Mouse (Mus musculus): ENCODE results near the gene Ttc30b. TPM values are rescaled to one million over a fixed set of nuclear protein-coding genes. Genes with fewer than 3 reads are reported as not detected.
A peak's percentile ranks its signal among the peaks of the same experiment; 100 is the strongest.
"Not testable (repeated sequence)": the region's sequence is repeated elsewhere in the genome, so short reads cannot be mapped to it uniquely, and the experiment has no call there.

Gene Ttc30b
- total RNA-seq (2021) = 1 to 10 TPM; 5.0 TPM
- long read RNA-seq, experiment 1, transcript Ttc30b-201 (1 exons, 2,737 nt) = major isoform, 9 of 9 reads
- long read RNA-seq, experiment 1, partial matches to known transcripts = 0 of 9 reads
- long read RNA-seq, experiment 1, other reads (novel, unspliced or antisense) = 0 of 9 reads
- long read RNA-seq, experiment 2, transcript Ttc30b-201 (1 exons, 2,737 nt) = major isoform, 8 of 8 reads
- long read RNA-seq, experiment 2, partial matches to known transcripts = 0 of 8 reads
- long read RNA-seq, experiment 2, other reads (novel, unspliced or antisense) = 0 of 8 reads

DNA sequence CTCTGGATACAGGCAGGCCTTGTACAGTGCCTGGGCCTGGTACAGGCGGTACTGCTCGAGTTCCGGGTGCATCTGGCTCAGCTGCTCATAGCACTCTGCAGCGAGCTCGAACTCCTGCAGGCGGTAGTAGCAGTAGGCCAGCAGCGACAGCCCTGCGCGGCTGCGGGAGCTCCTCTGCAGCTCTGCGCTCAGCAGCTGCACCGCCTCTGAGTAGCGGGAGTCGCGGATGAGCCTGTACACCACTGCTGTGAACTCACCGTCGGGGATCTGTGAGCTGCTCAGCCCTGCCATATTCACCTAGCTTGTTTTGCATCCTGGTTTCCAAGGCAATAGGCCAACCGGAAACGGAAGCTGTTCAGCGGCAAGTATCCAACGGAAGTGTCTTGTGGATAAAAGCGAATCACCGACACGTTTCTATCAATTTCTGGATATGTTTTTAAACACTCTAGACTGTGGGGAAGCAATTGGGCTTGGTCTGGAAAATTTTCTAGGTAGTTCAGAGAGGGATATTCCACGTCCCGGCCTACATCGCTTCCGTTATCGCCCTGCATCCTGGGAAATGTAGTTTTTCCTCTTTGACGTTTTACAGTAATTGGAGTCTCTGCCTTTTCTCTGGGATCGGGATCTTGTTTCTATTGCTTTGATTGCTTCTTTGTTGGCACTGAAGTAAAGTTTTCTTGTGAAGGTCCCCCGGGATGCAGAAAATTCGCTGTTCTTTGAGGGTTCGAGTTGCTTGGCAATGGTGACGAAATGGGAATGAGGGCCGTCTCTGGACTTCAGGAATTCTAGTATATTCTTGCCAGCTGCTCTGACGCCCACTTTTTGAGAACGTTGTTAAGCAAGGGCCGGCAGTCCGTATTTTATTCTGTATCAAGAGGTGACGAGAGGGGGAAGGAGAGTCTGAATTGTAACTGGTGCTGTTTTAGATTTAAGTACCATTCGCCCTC lies at the start of gene Ttc30b:
Ttc30b (minus strand) TSS at position 469 of the 947 bp plus-strand sequence.
- peak; percentile 76 for DNase-seq

DNA sequence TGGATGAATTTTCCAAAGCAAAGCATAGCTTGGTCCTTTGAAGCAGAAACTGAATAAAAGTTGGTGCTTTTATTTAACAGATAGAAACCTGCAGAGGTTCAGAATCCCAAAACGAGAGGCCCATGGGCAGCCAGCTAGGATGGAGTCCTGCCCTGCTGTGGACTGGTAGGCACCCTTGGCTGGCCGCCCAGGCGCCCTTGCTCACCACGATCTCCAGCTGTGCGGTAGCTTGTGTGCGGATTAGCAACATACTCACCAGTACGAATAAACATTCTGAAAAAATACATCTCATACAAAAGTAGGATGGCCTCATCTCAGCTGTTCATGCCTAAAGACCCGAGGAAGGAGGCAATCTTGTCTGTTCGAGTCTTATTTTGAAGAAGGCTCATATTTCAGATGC lies 49.4 kb upstream of the Ttc30b start:
- DNase-seq = peak; percentile 20

DNA sequence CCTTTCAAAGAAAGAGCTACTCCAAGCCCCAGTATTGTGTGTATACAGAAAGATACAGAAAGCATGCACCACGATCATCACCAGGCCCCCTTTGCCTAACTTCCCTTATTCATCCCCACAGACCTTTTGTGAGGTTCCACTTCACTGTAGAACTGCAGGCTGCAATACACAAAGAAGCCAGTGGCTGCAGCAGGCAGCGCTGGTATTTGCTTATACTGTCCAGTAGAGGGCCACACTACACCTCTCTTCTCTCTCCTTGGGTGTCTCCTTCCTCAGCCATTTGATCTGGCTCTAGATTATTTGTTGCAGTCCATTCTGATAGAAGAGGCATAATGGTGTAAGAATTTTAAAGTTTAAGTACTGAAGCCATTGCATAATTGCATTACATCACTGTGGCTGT lies 46.7 kb upstream of the Ttc30b start:
- DNase-seq = peak; percentile 40

DNA sequence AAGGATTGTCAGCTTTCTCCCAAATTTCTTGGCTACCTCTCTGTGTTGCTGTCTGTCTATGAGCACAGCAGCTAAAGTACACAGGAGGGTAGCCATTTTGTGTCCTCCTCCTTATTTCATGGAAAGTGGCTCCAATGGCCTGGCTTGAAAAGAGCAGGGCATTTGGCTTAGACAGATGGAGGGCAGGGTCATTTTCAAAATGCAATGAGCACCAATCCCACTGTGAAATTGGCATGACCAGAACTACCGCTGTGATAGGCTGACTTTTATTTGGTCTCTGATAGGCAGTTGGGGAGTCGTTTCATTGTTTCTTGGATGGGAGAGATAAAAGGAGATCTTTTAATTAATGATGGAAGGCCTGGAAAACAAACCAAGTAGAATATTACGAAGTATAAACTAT lies 45.5 kb upstream of the Ttc30b start:
- no peak for DNase-seq

DNA sequence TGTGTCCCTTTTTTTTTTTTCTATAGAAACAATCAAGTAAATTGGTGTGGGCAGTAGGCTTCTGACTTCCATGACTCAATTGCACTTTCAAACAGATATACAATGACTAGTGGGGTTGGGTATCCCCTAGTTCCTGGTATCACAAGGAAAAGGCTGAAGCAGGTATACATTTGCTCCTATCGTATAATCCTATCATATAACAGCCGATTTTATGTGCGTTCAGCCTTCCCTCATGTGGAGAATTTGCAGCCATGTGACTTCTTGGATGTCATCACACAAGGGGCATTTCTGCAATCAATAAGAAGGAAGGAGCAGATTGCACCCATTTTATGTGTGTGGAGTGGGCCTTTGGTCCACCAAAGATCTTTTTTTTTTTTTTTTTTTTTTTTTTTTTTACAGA lies 44.7 kb upstream of the Ttc30b start:
- DNase-seq = no peak

DNA sequence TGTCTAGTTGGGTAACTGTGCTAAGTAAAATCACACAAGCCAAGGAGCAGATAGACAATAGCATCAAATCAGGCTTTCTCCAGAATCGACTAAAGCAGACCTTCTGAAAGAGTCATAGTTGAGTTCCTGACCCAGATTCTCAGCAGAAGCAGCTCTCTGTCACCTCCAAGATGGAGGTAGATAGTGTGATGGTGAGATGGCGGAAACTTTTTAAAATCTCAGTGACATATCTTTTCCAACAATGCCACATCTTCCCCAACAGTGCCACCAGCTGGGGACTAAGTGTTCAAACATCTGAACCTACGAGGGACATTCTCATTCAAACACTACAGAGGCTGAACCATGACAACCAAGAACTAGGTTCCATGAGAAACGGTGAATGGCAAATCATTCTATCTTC lies 44.2 kb upstream of the Ttc30b start:
- no peak for DNase-seq

DNA sequence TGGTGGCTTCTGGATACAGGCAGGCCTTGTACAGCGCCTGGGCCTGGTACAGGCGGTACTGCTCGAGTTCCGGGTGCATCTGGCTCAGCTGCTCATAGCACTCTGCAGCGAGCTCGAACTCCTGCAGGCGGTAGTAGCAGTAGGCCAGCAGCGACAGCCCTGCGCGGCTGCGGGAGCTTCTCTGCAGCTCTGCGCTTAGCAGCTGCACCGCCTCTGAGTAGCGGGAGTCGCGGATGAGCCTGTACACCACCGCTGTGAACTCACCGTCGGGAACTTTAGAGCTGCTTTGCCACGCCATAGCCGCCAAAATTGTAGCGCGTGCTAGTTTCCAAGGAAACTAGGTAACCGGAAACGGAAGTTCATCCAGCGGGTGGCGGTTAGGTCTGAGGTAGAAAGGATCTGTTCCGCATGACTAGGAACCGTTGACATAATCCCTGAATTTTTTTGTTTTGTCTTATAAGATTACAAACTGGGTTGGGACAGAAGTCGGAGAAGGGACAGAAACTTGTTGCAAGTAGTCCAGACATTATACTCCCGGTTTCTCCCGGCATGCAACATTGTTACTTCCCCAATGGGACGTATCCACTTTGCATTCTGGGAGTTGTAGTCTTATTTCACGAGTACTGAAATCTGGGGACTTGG lies 43.2 kb upstream of the Ttc30b start, which contains the start of gene Ttc30a1:
Ttc30a1 (minus strand) TSS at position 528 of the 642 bp plus-strand sequence.
- DNase-seq = peak; percentile 59

DNA sequence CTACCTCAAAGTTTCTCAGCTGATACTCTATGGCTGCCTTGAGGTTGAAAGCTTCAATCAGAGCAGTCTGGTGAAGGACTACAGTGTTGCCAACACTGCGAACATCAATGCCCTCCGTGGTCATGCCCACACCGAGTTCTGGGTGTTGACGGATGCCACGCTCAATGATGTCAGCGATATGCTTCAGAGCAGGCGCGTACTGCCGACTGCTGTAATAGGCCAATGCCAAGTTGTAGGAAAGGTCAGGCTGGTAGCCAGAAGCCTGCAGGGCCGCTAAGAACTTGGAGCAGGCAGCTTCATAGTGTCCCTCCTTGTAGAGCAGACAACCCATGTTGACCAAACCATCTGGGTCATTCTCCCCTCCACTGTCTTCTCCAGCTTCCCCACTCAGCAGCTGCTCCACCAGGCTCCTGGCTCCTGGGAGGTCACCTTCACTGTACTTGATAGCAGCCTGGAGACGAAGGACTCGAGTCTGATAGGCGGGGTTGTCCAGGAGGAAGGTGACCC lies 42.6 kb upstream of the Ttc30b start:
- DNase-seq = not testable (repeated sequence)

DNA sequence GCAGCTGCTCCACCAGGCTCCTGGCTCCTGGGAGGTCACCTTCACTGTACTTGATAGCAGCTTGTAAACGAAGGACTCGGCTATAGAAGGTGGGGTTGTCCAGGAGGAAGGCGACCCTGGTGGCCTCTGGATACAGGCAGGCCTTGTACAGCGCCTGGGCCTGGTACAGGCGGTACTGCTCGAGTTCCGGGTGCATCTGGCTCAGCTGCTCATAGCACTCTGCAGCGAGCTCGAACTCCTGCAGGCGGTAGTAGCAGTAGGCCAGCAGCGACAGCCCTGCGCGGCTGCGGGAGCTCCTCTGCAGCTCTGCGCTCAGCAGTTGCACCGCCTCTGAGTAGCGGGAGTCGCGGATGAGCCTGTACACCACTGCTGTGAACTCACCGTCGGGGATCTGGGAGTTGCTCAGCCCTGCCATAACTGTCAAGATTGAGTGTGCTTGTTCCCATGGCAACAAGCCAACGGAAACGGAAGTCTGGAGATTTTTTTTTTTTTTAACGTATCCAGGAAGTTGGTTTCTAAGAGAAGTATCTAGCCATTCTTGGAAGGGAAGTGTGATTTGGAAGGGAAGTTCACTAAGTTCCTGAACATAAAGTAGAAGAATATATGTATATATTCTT lies 39.5 kb upstream of the Ttc30b start, which contains the start of gene Ttc30a2:
Ttc30a2 (minus strand) TSS at position 419 of the 617 bp plus-strand sequence.
- not testable (repeated sequence) for DNase-seq

DNA sequence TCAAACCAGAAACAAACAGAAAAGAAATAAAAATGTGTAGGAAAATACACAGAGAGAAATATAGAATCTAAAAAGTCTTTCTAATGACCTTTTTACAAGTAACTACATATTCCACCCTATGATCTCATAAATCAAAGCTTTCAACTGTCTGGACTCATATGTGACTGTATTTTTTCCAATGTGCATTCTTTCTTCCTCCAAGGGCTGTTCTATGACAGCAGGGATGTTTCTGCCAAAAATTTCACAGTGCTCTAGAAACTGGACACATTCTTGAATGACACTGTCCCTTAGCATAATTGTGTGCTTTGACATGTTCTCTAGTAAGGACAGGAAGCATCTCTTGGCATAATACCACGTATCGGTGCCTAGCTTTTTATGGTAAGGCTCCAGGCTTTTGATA lies 37.7 kb upstream of the Ttc30b start:
- not testable (repeated sequence) for DNase-seq

DNA sequence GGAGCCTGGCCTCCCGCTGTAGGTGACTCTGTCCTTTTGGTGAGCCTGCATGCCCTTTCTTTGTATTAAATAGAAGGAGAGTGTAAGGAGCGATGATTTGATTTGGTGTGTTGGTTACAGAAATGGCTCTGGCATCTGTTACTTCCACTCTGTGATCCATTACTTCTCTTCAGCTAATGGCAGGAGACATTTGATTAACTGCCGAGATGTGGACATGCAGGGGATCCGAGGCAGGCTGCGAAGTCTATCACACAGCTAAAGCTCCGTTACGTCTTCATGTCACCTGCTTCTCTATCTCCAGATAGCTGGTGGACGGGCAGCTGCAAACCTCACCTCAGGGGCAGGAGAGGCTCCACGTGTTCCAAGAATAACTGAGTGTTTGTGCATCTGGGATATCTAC lies 35.7 kb upstream of the Ttc30b start:
- DNase-seq = no peak

DNA sequence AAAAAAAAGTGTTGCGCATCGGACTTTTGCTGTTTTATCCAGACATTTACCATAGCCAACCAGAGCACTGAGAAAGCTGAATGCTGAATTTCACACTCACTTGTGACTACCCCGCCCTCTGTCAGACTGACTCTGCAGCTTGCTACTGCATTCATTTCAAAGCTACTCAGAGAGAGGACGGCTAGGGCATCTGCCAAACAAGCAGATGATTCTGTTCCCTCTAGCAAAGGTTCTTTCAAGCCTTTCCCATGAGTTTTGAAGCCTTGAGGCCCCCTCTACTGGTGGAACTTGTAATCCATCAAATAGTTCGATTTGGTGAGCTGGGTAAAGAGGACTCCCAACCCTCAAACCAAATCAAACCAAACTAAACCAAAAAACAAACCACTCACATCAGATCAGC lies 26.6 kb upstream of the Ttc30b start:
- DNase-seq = peak; percentile 33

DNA sequence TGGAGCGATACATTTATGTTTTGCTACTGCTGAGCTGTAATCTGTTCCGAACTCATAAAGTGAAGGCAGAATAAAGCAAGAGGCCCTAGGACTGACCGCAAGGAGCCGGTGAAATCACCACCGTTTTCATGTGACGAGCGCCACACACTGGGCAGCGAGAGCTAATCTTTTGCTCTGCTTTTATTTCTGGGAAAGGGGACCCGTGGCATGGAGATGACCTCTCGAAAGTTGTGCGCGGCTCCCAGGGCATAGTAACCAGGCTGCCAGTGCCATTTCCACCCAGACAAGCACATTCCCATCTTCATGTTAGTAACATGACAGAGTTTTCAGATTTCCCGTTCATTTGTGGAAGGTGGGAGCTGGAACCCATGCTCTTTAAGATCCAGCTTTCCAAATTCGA lies 26.1 kb upstream of the Ttc30b start:
- DNase-seq = peak; percentile 60

DNA sequence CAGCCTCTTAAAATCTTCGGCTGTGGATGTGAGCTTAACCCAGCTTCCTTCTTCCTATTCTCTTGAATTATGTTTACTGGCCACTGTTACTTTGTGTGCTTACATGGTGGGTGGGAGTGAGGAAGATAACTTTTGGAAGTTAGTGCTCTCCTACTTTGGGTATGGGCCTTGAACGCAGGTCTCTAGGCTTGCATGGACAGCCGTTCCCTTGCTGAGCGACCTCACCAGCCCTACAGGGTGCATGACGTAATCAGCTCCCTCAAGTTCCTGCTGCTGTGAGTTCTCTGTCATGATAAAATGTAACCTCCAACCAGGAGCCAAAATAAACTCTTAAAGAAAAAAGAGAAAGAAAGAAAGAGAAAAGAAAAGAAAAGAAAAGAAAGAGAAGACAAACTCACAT lies 25.7 kb upstream of the Ttc30b start:
- no peak for DNase-seq

DNA sequence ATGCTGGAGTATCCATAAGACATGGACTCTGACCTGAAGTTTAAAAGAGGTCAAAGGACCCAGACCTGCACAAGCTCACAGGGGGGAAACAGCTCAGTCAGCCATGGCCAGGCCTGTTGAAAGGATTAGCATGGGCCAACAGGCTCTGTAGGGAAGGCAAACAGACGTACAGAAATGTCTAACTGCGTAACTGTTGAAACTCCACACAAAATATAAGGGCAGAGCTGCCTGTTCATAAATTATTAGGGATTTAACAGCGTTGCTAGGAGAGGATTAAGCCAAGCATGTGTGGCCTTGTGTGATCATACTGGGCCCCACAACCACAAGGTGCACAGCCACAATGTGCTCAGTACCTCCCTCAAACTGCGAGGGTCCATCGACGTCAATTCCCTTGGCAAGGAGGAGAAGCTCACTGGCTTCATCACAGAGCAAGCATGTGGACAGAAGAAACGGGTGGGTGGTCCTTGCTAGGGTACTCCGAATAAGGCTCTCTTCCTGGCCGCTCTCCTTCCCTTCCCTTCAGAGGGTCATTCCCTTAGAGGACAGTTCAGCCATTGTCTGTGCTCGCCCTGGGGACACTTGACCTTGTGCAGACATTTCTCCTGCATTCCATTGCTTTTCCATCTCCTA lies 24.9 kb upstream of the Ttc30b start:
- no peak for DNase-seq

DNA sequence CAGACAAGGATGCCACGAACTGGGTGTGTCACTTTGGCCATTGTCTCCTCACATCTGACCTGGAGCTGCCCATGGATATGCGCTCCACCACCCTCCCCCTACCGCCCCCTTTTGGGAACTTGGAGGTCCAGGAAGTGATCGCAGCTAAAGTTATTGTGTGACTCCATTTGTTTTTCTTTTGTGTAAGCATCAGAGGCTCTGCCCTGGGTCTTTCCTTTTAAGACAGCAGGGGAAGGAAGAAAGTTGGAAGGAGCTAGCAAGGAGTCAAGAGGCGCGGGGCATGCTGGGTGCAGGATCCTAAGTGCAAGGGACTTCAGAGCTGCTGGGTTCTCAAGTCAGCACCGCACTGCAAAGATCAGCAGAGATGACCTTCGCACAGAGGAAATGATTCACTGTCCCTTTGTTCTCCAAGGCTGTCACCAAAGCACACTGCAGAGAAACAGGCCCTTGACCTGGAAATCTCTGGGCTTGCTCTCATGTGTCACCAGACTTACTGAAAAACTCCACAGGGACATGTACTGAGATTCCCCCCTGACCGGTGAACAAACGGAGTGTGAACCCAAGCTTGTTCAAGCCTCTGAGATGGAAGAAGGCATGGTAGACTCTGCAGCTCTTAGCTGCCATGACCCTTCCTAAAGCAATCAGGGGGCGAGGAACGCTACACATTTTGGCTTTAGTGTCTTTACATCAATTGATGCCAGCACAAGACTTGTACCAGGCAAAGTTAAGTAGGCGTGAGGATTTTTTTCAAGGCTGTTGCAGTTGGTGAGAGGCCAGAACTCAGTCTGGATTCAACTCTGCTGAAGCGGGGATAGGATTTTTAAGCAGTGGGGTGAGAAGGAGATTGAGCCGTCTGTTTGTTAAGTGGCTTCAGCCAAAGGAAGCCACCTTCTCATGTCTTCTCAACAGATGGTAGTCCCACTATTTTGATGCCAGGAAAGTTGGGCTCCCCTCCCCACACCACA lies 22.3 kb upstream of the Ttc30b start:
- DNase-seq = no peak

DNA sequence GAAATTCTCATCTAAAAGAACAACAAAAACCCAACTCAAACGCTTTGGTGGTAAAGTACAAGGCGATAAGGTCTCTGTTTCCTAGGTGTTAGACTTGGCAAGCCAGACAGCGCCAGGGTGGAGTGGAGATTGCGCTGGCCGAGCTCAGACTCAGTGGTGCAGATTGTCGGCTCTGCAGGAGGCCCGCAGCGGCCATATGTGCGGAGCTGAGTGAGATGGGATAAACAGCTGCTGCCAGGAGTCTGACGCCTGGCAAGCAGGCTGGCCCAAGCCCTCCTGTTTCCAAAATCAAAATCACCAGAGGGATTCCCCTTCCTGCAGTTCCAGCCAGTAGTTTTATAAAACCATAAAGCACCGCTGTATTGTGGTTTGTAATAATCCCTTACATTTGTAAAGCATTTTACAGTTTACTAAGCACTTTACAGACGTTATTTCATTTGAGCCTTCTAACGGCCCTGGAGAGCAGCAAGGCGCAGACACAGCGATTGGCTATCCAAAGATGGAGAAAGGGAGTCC lies 21.5 kb upstream of the Ttc30b start:
- peak; percentile 32 for DNase-seq

DNA sequence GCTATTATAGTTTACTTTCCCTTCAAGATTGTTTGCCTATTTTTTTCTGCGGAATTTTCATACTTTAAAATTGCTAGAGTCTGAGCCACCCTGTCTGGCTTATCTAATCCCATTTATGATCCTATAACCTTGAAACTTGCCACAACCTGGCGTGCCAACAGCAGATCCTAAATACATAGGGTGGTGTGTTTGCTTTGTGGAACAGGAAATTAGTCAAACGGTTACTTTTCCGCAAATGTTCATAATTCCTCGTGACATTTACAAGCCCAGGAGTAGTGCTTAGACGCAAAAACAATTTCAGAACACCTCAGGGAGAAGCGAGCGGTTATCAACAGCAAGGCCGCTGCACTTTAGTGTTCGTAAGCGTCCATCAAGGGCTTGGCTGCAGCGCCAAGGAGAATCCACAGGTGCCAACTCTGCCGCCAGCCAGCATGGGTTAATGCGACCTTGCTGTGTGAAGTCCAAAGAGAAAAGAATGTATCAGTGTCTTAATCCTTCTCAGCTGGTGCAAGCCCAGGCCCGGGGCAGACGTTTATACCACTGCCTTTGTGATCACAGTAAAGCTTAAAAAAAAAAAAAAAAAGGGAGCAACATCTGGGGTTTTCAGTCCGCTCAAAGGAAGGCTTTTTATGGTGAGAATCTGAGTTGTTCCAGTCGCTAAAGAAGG lies 20.9 kb upstream of the Ttc30b start:
- DNase-seq = no peak

DNA sequence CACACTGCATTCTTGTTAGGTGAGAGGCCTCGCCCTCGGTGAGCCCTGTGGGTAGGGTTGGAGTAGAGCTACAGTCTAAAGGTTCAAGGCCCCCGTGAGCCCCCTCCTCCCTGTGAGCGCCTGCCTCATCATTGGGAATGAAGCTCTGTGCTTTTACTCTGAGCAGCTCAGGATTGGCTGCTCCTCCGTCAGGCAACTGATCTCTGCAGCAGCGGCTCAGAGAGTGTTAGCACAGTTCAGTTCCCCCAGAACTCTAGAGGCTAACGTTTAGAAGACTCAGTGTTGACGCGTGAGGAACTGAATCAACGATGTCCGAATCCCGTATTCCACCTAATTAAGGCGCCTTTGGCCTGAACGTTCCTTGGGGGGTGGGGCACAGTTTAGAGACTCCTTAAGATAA lies 17.3 kb upstream of the Ttc30b start:
- no peak for DNase-seq

DNA sequence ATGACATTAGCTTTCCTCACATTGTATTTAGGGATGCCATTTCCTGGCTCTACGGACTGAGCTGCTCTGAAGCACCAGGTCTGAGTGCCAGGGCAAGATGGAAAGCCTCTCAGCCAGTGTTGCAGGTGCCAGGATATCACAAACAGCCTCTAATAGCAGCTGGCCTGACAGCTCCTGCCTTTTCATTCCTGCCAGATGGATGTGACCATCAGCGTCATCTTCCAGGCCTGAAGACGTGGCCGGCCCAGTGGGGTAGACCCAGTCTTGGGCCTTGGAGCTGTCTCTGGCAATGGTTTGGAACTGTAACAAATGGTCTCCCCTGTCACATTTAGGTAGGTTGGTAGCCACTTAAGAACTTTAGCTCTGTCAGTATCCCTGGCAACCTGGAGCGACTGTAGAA lies 14.9 kb upstream of the Ttc30b start:
- no peak for DNase-seq
